Mouse (Mus musculus) embryonic facial prominence, embryonic 14.5 days (tissue): ENCODE data around the gene Vill. TPM values are rescaled to one million over a fixed set of nuclear protein-coding genes. Genes with fewer than 3 reads are reported as not detected.

ENCODE experiments used
- ATAC-seq: fragments of 200-750 bp; cut with Nextera tagmentation; 2 replicates; pipeline ENCODE4 v1.8.0; 2017; ENCODE audit warnings: low read depth, moderate number of reproducible peaks, moderate TSS enrichment
- DNase-seq: peaks from one replicate; pipeline ENCODE4 v3.0.0-alpha.2; 2015; ENCODE audit warnings: low spot score
- H3K27ac ChIP-seq: fragments of 300-500 bp; sonication (generic); replicated peaks from 2 replicates; pipeline ENCODE4 v1.5.1; 2014; ENCODE audit warnings: low read depth, mild to moderate bottlenecking, low read length, moderate library complexity
- H3K27me3 ChIP-seq: fragments of 300-500 bp; sonication (generic); replicated peaks from 2 replicates; pipeline ENCODE4 v1.6.1; 2014; ENCODE audit warnings: low read length; ENCODE audit not compliant: control insufficient read depth, insufficient read depth
- H3K36me3 ChIP-seq: fragments of 300-500 bp; sonication (generic); 2 replicates; pipeline ENCODE4 v1.6.1; 2014; ENCODE audit warnings: low read length, mixed read lengths; ENCODE audit not compliant: control insufficient read depth, insufficient read depth
- H3K4me1 ChIP-seq: fragments of 300-500 bp; sonication (generic); 2 replicates; pipeline ENCODE4 v1.6.1; 2014; ENCODE audit warnings: antibody characterized with exemption, low read length; ENCODE audit not compliant: control insufficient read depth, insufficient read depth
- H3K4me2 ChIP-seq: fragments of 300-500 bp; sonication (generic); 2 replicates; pipeline ENCODE4 v1.6.1; 2014; ENCODE audit warnings: low read depth, mild to moderate bottlenecking, low read length, moderate library complexity, mixed read lengths
- H3K4me3 ChIP-seq: fragments of 300-500 bp; sonication (generic); 2 replicates; pipeline ENCODE4 v1.5.1; 2014; ENCODE audit warnings: low read depth, mild to moderate bottlenecking, low read length
- H3K9ac ChIP-seq: fragments of 300-500 bp; sonication (generic); 2 replicates; pipeline ENCODE4 v1.6.1; 2014; ENCODE audit warnings: low read depth, mild to moderate bottlenecking, low read length, moderate library complexity, mixed read lengths
- H3K9me3 ChIP-seq: fragments of 300-500 bp; sonication (generic); 2 replicates; pipeline ENCODE4 v1.6.1; 2016; ENCODE audit warnings: low read length; ENCODE audit not compliant: control insufficient read depth
- WGBS: fragments of 180-500 bp; shearing (Covaris S2); extraction: QIAGEN DNeasy Blood & Tissue Kit; methylation state at CpG from one replicate; pipeline ENCODE4 v1.1.7; 2014; 5-methylcytosine and 5-hydroxymethylcytosine counted together
- polyA plus RNA-seq: library from polyadenylated mRNA; unstranded; fragments of >200 nt; fragmentation: Nextera tagmentation; extraction: Ambion mirVana; gene quantifications from 2 replicates; pipeline ENCODE4 v1.2.1, GENCODE M21; 2014

Vill gene
- polyA plus RNA-seq: 15.0 and 19.7 TPM in 2 replicates

GRCm38 (mm10) chr9:119052154-119052944 is at the start of gene Vill:
Gene Vill (plus strand): TSS chr9:119052778.
- Histone ChIP-seq H3K27ac (no peak within 1 kb of the TSS; the same call in 1 of the 2 replicates), H3K4me1 (peaks cover 15% of the 10 kb centered on the region), H3K27me3 (no peaks in the 10 kb centered on the region), H3K9me3 (no peaks in the 10 kb centered on the region), H3K9ac (peak within 1 kb of the TSS; percentile 70), H3K36me3 (no peaks in the 10 kb centered on the region), H3K4me2 (peak within 1 kb of the TSS; percentile 81), H3K4me3 (peak within 1 kb of the TSS; percentile 40)
- ATAC-seq (peak; percentile 94), DNase-seq (peak; percentile 91)
- 14% methylated on average over 19 of the region's 22 CpGs for WGBS

GRCm38 (mm10) chr9:119003990-119004702 is 48.4 kb upstream of the Vill start:
- Histone ChIP-seq H3K4me2 (no peak overlapping the region), H3K9me3 (no peaks in the 10 kb centered on the region), H3K27ac (0 out of 2 replicates have a peak overlapping the region, but pooled peaks have one; percentile 21), H3K4me3 (no peak overlapping the region), H3K27me3 (no peaks in the 10 kb centered on the region), H3K36me3 (no peaks in the 10 kb centered on the region), H3K4me1 (peaks cover 33% of the 10 kb centered on the region), H3K9ac (no peak overlapping the region)
- DNase-seq (peak; percentile 44), ATAC-seq (peak; percentile 32; the same call in 1 of the 2 replicates)
- 71% methylated on average over 23 of the region's 23 CpGs for WGBS

- Histone ChIP-seq H3K4me3 (no peak overlapping the region), H3K9ac (no peak overlapping the region), H3K36me3 (no peaks in the 10 kb centered on the region), H3K4me1 (peaks cover 33% of the 10 kb centered on the region), H3K27ac (0 out of 2 replicates have a peak overlapping the region, but pooled peaks have one; percentile 21), H3K4me2 (no peak overlapping the region), H3K27me3 (no peaks in the 10 kb centered on the region), H3K9me3 (no peaks in the 10 kb centered on the region)
- ATAC-seq: no peak
- DNase-seq: no peak
- WGBS: 77% methylated on average over 16 of the region's 16 CpGs
Measured at GRCm38 (mm10) chr9:119004703-119005076, 47.9 kb upstream of the Vill start.

GRCm38 (mm10) chr9:119005303-119006029 is 47.1 kb upstream of the Vill start:
- H3K27me3 ChIP-seq: no peaks in the 10 kb centered on the region
- no peak for ATAC-seq
- 75% methylated on average over 15 of the region's 15 CpGs for WGBS

GRCm38 (mm10) chr9:119007266-119007665 is 45.3 kb upstream of the Vill start:
- Histone ChIP-seq H3K36me3 (peaks cover 13% of the 10 kb centered on the region; the same call in 1 of the 2 replicates), H3K27me3 (no peaks in the 10 kb centered on the region), H3K4me3 (no peak overlapping the region), H3K4me2 (no peak overlapping the region), H3K27ac (no peak overlapping the region), H3K4me1 (peaks cover 26% of the 10 kb centered on the region), H3K9me3 (no peaks in the 10 kb centered on the region), H3K9ac (no peak overlapping the region)
- ATAC-seq (no peak), DNase-seq (no peak)
- WGBS: 67% methylated on average over 10 of the region's 10 CpGs

More at GRCm38 (mm10) chr9:119005303-119006029, 47.1 kb upstream of the Vill start:
- H3K4me1 ChIP-seq: peaks cover 36% of the 10 kb centered on the region
- no peaks in the 10 kb centered on the region for H3K9me3 ChIP-seq
- H3K4me3 ChIP-seq: no peak overlapping the region
- no peak for DNase-seq
- no peaks in the 10 kb centered on the region for H3K36me3 ChIP-seq
- H3K27ac ChIP-seq: no peak overlapping the region
- no peak overlapping the region for H3K9ac ChIP-seq
- H3K4me2 ChIP-seq: no peak overlapping the region

GRCm38 (mm10) chr9:119008871-119009270 is 43.7 kb upstream of the Vill start:
- H3K27me3 ChIP-seq: no peaks in the 10 kb centered on the region
- DNase-seq: no peak
- no peak overlapping the region for H3K9ac ChIP-seq
- H3K4me1 ChIP-seq: peaks cover 16% of the 10 kb centered on the region
- no peak for ATAC-seq
- H3K36me3 ChIP-seq: peaks cover 28% of the 10 kb centered on the region
- H3K9me3 ChIP-seq: no peaks in the 10 kb centered on the region
- WGBS: 54% methylated on average over 7 of the region's 7 CpGs
- no peak overlapping the region for H3K27ac ChIP-seq
- no peak overlapping the region for H3K4me2 ChIP-seq
- no peak overlapping the region for H3K4me3 ChIP-seq

- Histone ChIP-seq H3K27me3 (no peaks in the 10 kb centered on the region), H3K9ac (peak overlapping the region; percentile 30; the same call in 1 of the 2 replicates), H3K27ac (peak overlapping the region; percentile 39), H3K4me3 (no peak overlapping the region), H3K9me3 (no peaks in the 10 kb centered on the region), H3K4me2 (no peak overlapping the region; the same call in 1 of the 2 replicates), H3K36me3 (peaks cover 41% of the 10 kb centered on the region), H3K4me1 (peaks cover 7% of the 10 kb centered on the region)
- DNase-seq (peak; percentile 78), ATAC-seq (peak; percentile 86)
- 60% methylated on average over 13 of the region's 13 CpGs for WGBS
Measured at GRCm38 (mm10) chr9:119010156-119010710, 42.3 kb upstream of the Vill start.
